Mouse (Mus musculus): ENCODE results near the gene Prickle2. TPM values are rescaled to one million over a fixed set of nuclear protein-coding genes. Genes with fewer than 3 reads are reported as not detected.

Prickle2 gene
- polyA plus RNA-seq (2015; fragmentation: Nextera tagmentation; extraction: Ambion mirVana), result 0.16 and 0.35 TPM in 2 replicates

DNA sequence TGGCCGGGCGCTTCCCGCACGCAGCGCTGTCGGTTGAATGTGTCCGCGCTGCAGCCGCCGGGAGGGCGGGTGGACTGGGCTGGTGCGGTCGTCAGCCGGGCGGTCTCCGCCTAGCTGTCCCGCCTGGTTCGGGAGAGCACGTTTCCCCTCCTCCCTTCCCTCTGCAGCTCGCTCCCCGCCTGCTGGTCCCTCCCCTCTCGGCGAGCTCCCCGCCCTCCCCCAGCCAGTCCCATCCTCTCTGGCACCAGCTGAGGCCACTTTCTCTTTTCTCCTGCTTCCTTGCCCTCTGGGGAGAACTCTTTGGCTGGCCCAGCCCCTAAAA lies at the start of gene Prickle2:
TSS of gene Prickle2 (minus strand) at position 11 of the 322 bp plus-strand sequence.
- ATAC-seq (ENCODE audit: low read depth), result peak; percentile 68
- Histone ChIP-seq H3K4me2 (ENCODE audit: low read depth, low read length) (peak within 1 kb of the TSS; percentile 75), H3K9ac (ENCODE audit: low read depth, low read length) (no peak within 1 kb of the TSS), H3K27me3 (ENCODE audit: control insufficient read depth, insufficient read depth, low read depth, low read length) (peaks cover 15% of the 10 kb centered on the region), H3K4me1 (ENCODE audit: control insufficient read depth, low read depth, low read length) (no peaks in the 10 kb centered on the region), H3K36me3 (ENCODE audit: control insufficient read depth, insufficient read depth) (no peaks in the 10 kb centered on the region), H3K4me3 (ENCODE audit: low read depth, low read length) (peak within 1 kb of the TSS; percentile 50), H3K27ac (ENCODE audit: low read length) (no peak within 1 kb of the TSS), H3K9me3 (replicated peaks; ENCODE audit: control insufficient read depth, low read length) (no peaks in the 10 kb centered on the region)
- 1% methylated on average over 23 of the region's 24 CpGs for WGBS (ENCODE audit: insufficient replicate concordance)

DNA sequence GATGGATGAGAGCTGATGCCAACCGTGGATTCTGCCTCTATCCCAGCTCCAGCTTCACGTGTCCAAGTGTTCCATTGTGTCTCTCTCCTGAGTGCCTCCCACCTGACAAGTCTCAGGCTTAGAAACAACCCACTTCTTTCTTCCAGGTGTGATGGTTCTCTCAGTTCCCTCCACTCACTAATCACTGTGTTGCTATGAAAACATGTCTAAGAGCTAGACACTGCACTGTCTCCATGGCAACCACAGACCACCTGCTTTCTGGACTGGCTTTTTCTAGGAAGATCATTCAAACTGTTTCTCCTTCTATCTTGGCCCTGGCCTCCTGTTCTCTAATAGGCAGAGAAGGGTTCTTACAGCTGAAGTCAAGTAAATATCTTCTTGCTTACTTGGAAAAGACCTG lies 46.8 kb upstream of the Prickle2 start:
- Histone ChIP-seq H3K27me3 (ENCODE audit: control insufficient read depth, insufficient read depth, low read depth, low read length) (no peaks in the 10 kb centered on the region), H3K4me3 (ENCODE audit: low read depth, low read length) (no peak overlapping the region), H3K36me3 (ENCODE audit: control insufficient read depth, insufficient read depth) (no peaks in the 10 kb centered on the region), H3K4me1 (ENCODE audit: control insufficient read depth, low read depth, low read length) (no peaks in the 10 kb centered on the region), H3K27ac (ENCODE audit: low read length) (no peak overlapping the region), H3K9me3 (replicated peaks; ENCODE audit: control insufficient read depth, low read length) (no peaks in the 10 kb centered on the region), H3K4me2 (ENCODE audit: low read depth, low read length) (no peak overlapping the region), H3K9ac (ENCODE audit: low read depth, low read length) (no peak overlapping the region)
- WGBS (ENCODE audit: insufficient replicate concordance), result 63% methylated on average over 2 of the region's 2 CpGs
- ATAC-seq (ENCODE audit: low read depth), result no peak

DNA sequence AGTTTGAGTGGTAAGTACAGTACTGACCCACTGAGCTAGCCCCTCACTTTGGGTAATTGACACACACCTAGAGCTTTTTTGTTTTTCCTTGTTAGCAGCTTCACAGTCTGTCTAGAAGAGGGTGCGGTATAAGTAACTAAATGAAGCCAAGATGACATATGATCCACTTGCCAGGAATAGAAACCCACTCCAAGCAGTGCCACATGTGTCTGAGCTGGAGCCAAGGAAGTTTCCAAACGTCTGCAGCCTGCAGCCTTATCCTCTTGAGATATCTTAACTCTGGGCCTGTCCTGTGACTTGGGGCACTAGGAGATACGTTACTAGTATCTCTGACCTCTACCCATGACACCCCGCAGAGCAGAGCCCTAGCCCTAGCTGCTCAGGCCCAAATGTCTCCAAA lies 43.5 kb upstream of the Prickle2 start:
- Histone ChIP-seq H3K27me3 (ENCODE audit: control insufficient read depth, insufficient read depth, low read depth, low read length) (no peaks in the 10 kb centered on the region), H3K4me3 (ENCODE audit: low read depth, low read length) (no peak overlapping the region), H3K9me3 (replicated peaks; ENCODE audit: control insufficient read depth, low read length) (no peaks in the 10 kb centered on the region), H3K36me3 (ENCODE audit: control insufficient read depth, insufficient read depth) (no peaks in the 10 kb centered on the region), H3K4me1 (ENCODE audit: control insufficient read depth, low read depth, low read length) (no peaks in the 10 kb centered on the region), H3K4me2 (ENCODE audit: low read depth, low read length) (no peak overlapping the region), H3K27ac (ENCODE audit: low read length) (no peak overlapping the region), H3K9ac (ENCODE audit: low read depth, low read length) (no peak overlapping the region)
- ATAC-seq (ENCODE audit: low read depth), result no peak
- WGBS (ENCODE audit: insufficient replicate concordance), result 50% methylated on average over 4 of the region's 4 CpGs

DNA sequence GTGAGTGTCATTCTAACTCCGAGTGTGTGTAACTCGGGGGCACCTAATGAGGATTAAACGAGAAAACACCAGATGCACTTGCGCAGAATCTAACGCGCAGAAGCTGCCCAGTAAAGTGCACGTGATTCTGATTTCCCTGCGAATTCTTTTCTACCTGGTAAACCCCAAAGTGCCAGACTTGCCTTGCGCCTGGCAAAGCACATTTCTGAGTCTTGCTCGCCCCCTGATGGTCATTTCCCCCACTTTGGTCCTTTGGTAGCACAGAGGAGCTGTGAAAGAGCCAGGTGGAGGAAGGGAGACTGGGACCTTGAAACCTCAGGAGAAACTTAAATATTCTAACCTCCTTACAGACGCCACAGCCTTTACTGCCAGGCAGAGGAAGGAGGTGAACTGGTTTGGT lies 37.6 kb upstream of the Prickle2 start:
- WGBS (ENCODE audit: insufficient replicate concordance), result 15% methylated on average over 11 of the region's 11 CpGs
- Histone ChIP-seq H3K36me3 (ENCODE audit: control insufficient read depth, insufficient read depth) (no peaks in the 10 kb centered on the region), H3K9me3 (replicated peaks; ENCODE audit: control insufficient read depth, low read length) (no peaks in the 10 kb centered on the region), H3K9ac (ENCODE audit: low read depth, low read length) (no peak overlapping the region), H3K27me3 (ENCODE audit: control insufficient read depth, insufficient read depth, low read depth, low read length) (no peaks in the 10 kb centered on the region), H3K4me2 (ENCODE audit: low read depth, low read length) (no peak overlapping the region), H3K4me1 (ENCODE audit: control insufficient read depth, low read depth, low read length) (no peaks in the 10 kb centered on the region), H3K27ac (ENCODE audit: low read length) (no peak overlapping the region), H3K4me3 (ENCODE audit: low read depth, low read length) (no peak overlapping the region)
- no peak for ATAC-seq (ENCODE audit: low read depth)

DNA sequence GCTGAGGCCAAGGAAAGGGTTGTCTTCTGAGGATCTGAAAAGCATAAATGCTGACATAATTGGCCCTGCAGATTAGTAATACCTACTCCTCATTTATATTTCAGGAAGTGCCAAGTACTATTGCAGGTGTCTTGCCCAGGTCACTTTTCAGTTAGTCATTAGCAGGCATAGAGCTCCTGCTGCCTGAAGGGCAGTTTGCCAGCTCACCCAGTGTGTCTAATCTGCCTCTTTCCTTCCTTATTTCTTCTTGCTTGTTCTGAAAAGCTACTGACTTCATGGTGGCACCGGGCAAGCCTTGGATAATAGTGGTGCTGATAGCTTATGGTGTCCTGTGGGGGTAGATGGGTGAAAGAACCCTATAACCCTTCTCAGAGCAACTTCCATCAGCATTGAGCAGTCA lies 31.2 kb upstream of the Prickle2 start:
- H3K27me3 ChIP-seq (ENCODE audit: control insufficient read depth, insufficient read depth, low read depth, low read length), result no peaks in the 10 kb centered on the region
- H3K4me1 ChIP-seq (ENCODE audit: control insufficient read depth, low read depth, low read length), result no peaks in the 10 kb centered on the region
- H3K9ac ChIP-seq (ENCODE audit: low read depth, low read length), result no peak overlapping the region
- no peak overlapping the region for H3K27ac ChIP-seq (ENCODE audit: low read length)
- no peak for ATAC-seq (ENCODE audit: low read depth)
- H3K9me3 ChIP-seq (replicated peaks; ENCODE audit: control insufficient read depth, low read length), result no peaks in the 10 kb centered on the region
- H3K36me3 ChIP-seq (ENCODE audit: control insufficient read depth, insufficient read depth), result no peaks in the 10 kb centered on the region
- no peak overlapping the region for H3K4me2 ChIP-seq (ENCODE audit: low read depth, low read length)
- H3K4me3 ChIP-seq (ENCODE audit: low read depth, low read length), result no peak overlapping the region
- WGBS (ENCODE audit: insufficient replicate concordance), result 67% methylated on average over 1 of the region's 1 CpGs

DNA sequence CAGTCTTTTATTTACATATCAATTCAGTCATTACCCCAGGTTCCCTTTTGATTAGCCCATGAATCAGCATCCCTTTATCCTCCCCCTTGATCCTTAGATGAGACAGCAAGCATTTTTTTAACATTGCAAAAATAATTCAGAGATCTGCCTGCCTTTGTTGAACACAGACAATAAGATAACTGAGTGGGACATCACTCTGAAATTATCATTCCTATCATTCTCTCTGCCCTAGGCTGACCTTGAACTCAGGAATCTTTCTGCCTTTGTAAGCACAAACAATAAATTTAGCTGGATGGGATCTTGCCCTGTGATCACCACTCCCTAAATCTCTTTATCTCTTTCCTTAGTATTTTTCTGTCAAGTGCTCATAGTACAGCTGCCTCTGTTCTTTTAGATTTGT lies 27.7 kb upstream of the Prickle2 start:
- H3K9ac ChIP-seq (ENCODE audit: low read depth, low read length), result no peak overlapping the region
- no peak overlapping the region for H3K4me3 ChIP-seq (ENCODE audit: low read depth, low read length)
- no peak overlapping the region for H3K4me2 ChIP-seq (ENCODE audit: low read depth, low read length)
- H3K27me3 ChIP-seq (ENCODE audit: control insufficient read depth, insufficient read depth, low read depth, low read length), result no peaks in the 10 kb centered on the region
- no peaks in the 10 kb centered on the region for H3K36me3 ChIP-seq (ENCODE audit: control insufficient read depth, insufficient read depth)
- H3K9me3 ChIP-seq (replicated peaks; ENCODE audit: control insufficient read depth, low read length), result no peaks in the 10 kb centered on the region
- H3K4me1 ChIP-seq (ENCODE audit: control insufficient read depth, low read depth, low read length), result no peaks in the 10 kb centered on the region
- no peak for ATAC-seq (ENCODE audit: low read depth)
- H3K27ac ChIP-seq (ENCODE audit: low read length), result no peak overlapping the region

DNA sequence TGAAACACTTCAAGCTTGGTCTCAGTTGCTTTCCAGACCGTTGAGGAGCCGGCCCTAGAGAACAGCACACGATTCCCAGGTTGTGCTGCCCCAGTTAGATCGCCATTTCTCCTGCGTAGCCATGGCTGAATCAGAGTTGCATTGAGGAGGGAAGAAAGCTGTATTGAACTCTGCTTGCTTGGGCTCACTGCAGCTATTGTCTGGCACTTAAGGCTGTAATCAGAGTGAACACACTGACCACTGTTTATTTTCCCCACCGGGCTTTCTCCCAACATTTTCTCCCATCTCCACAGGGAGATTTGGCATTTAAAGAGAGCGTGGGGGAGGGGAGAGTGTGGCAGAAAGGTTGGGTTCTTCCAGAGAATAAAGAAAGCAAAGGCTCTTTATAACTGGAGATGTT lies 22.6 kb upstream of the Prickle2 start:
- Histone ChIP-seq H3K4me3 (ENCODE audit: low read depth, low read length) (no peak overlapping the region), H3K4me2 (ENCODE audit: low read depth, low read length) (no peak overlapping the region), H3K4me1 (ENCODE audit: control insufficient read depth, low read depth, low read length) (no peaks in the 10 kb centered on the region), H3K27me3 (ENCODE audit: control insufficient read depth, insufficient read depth, low read depth, low read length) (no peaks in the 10 kb centered on the region), H3K9me3 (replicated peaks; ENCODE audit: control insufficient read depth, low read length) (no peaks in the 10 kb centered on the region), H3K36me3 (ENCODE audit: control insufficient read depth, insufficient read depth) (no peaks in the 10 kb centered on the region), H3K27ac (ENCODE audit: low read length) (no peak overlapping the region), H3K9ac (ENCODE audit: low read depth, low read length) (no peak overlapping the region)
- whole genome bisulfite sequencing (ENCODE audit: insufficient replicate concordance), result 37% methylated on average over 7 of the region's 7 CpGs
- ATAC-seq (ENCODE audit: low read depth), result no peak

DNA sequence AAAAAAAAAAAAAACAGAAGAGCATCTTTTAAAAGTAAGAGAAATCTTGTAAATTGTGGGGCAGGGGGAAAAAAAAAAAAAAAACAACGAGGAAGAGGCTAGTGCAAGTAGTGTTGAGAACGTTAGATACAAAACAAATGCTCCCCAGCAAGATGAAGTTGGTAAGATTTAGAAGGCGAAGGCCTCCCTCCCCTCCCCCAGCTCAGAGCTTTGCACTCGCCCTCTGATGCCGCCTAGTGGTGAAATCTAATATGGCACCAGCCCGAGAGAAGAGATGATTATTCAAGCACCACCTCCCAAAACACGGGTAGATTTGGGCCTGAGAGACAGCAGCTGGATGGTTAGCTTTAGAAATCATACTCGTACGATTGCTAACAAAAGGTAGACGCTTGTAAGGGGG lies 22.1 kb upstream of the Prickle2 start:
- Histone ChIP-seq H3K9me3 (replicated peaks; ENCODE audit: control insufficient read depth, low read length) (no peaks in the 10 kb centered on the region), H3K27me3 (ENCODE audit: control insufficient read depth, insufficient read depth, low read depth, low read length) (no peaks in the 10 kb centered on the region), H3K4me3 (ENCODE audit: low read depth, low read length) (no peak overlapping the region), H3K36me3 (ENCODE audit: control insufficient read depth, insufficient read depth) (no peaks in the 10 kb centered on the region), H3K4me2 (ENCODE audit: low read depth, low read length) (no peak overlapping the region), H3K27ac (ENCODE audit: low read length) (no peak overlapping the region), H3K9ac (ENCODE audit: low read depth, low read length) (no peak overlapping the region), H3K4me1 (ENCODE audit: control insufficient read depth, low read depth, low read length) (no peaks in the 10 kb centered on the region)
- ATAC-seq (ENCODE audit: low read depth), result no peak
- WGBS (ENCODE audit: insufficient replicate concordance), result 3% methylated on average over 10 of the region's 10 CpGs

DNA sequence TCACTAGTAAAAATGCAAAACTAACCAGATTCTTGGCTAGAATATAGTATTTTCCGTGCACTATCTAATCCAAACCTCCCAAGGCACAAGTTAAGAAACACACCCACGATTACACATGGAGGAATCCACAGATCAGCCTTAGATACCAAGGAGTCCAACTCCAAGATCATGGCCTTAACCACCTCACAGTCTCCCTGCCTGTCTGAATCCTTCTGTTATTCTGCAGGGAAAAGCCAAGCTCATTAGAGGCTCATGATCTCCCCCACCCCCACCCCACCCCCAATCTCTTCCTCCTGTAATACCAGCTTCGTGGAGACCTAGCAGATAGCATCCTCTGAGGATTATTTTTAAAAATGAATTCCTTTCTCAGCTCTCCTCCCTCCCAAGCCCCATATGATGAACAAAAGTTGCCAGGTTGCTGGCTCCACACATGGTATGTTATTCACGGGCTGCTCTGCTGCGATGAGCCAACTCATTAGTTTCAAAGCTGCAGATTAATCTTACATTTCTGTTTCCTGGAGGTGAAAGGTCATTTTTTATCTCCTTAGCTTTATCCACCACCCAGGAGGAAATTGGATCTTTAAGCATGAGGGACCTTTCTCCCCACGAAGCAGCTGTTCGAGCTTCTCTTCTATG lies 21.5 kb upstream of the Prickle2 start:
- Histone ChIP-seq H3K36me3 (ENCODE audit: control insufficient read depth, insufficient read depth) (no peaks in the 10 kb centered on the region), H3K9ac (ENCODE audit: low read depth, low read length) (no peak overlapping the region), H3K4me1 (ENCODE audit: control insufficient read depth, low read depth, low read length) (no peaks in the 10 kb centered on the region), H3K9me3 (replicated peaks; ENCODE audit: control insufficient read depth, low read length) (no peaks in the 10 kb centered on the region), H3K27ac (ENCODE audit: low read length) (no peak overlapping the region), H3K4me2 (ENCODE audit: low read depth, low read length) (no peak overlapping the region), H3K4me3 (ENCODE audit: low read depth, low read length) (no peak overlapping the region), H3K27me3 (ENCODE audit: control insufficient read depth, insufficient read depth, low read depth, low read length) (no peaks in the 10 kb centered on the region)
- no peak for ATAC-seq (ENCODE audit: low read depth)
- 14% methylated on average over 7 of the region's 7 CpGs for whole genome bisulfite sequencing (ENCODE audit: insufficient replicate concordance)

All from liver, embryonic 16.5 days (tissue).